Mouse (Mus musculus) adrenal gland, postnatal 36 days (tissue): ENCODE measurements around the gene Frmd4a. TPM values are rescaled to one million over a fixed set of nuclear protein-coding genes. Genes with fewer than 3 reads are reported as not detected.

Experiments
- DNase-seq, 2 experiments: peaks; one replicate each; pipeline ENCODE4 v3.0.0; 2021; ENCODE audit warnings: mixed read lengths in 1 of 2
- total RNA-seq, 2 experiments: library from RNA; stranded (reverse); gene quantifications; 2 replicates each; pipeline ENCODE4 v1.2.3; 2021

Frmd4a gene
- total RNA-seq, 2 experiments from 2014 or later = 11.1 to 18.8 TPM

- DNase-seq = peak; percentile 77 to 84
Measured at GRCm38 (mm10) chr2:4492485-4493481, 475.3 kb downstream of the Frmd4a start.

- DNase-seq = no peak
Measured at GRCm38 (mm10) chr2:4494478-4494877, 477.0 kb downstream of the Frmd4a start.

DNA sequence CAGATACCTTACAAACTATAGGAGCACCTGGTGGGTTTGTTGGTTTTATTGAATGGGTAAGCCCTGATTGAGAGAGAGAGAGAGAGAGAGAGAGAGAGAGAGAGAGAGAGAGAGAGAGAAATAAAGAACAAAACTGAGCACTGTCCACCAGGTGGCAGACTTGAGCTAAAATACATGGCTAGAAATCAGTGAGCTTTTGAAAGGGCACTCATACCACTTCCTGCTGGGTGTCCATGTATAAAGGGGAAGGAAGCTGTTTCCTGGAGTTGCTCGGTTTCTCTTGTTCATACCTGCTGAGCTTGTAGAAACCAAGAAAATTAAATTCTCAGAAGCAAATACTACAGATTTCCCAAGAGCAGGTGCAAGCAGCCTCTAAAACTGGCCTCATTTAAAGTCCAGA lies 481.7 kb downstream of the Frmd4a start:
- peak; percentile 64 to 79 for DNase-seq

DNA sequence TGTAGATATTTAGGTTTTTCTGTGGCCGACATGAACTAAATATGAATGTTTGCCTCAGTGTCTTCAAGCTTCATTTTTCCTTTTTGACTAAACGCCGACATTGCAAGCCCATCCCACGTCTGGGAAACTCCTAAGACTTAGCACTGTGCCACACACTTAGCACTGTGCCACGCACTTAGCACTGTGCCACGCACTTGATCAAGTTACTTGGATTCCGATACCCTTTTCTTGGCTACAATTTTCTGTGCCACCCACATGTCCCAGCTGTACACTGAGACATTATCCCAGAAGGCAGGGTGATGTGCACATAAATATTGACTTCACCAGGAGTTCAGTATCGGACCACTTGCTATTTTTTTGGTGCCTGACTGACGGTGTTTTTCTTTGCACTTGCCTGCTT lies 482.4 kb downstream of the Frmd4a start:
- no peak for DNase-seq

GRCm38 (mm10) chr2:4501257-4502027 lies 483.9 kb downstream of the Frmd4a start:
- DNase-seq = peak; percentile 31 to 55

DNA sequence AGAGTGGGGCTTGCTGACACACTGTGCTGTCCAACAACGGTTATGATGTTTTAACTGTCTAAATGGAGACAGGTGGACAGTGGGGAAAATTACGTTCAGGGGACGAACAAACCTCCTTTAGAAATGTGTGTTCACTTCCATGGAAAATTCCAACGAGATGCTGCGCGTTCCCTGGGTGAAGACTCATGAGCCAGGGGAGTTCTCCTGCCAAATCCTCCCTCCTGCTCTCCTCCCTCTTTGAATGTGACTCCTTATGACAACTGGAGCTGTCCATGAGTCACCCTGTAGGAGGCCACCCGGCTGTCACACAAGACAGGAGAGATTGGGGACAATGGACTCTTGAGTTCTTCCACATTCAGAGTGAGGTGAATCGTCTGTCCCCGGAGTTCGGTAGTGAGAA lies 486.9 kb downstream of the Frmd4a start:
- DNase-seq = peak; percentile 73 to 74

- DNase-seq = no peak
Measured at GRCm38 (mm10) chr2:4505695-4506094, 488.2 kb downstream of the Frmd4a start.

DNA sequence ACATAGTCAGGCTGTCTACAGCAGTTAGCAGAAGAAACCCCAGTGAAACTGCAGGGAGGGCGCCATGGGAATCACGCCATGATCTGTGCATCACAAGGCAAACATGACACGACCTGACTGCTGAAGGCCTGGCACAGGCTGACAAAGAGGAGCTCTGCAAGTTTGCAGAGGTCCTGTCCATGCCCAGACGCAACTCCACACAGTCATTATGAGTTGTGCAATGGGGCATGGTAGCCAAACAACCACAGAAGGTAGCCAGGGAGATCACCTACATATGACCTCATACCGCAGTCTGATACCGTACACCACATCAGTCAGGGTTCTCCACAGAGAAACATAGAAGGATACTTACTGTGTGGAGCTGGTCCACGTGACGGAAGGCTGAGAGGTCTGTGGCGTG lies 489.1 kb downstream of the Frmd4a start:
- DNase-seq = no peak

- no peak for DNase-seq
Measured at GRCm38 (mm10) chr2:4507887-4508615, 490.5 kb downstream of the Frmd4a start.

GRCm38 (mm10) chr2:4508959-4509615 lies 491.6 kb downstream of the Frmd4a start:
- no peak for DNase-seq

GRCm38 (mm10) chr2:4509739-4510138 lies 492.2 kb downstream of the Frmd4a start:
- no peak for DNase-seq

DNA sequence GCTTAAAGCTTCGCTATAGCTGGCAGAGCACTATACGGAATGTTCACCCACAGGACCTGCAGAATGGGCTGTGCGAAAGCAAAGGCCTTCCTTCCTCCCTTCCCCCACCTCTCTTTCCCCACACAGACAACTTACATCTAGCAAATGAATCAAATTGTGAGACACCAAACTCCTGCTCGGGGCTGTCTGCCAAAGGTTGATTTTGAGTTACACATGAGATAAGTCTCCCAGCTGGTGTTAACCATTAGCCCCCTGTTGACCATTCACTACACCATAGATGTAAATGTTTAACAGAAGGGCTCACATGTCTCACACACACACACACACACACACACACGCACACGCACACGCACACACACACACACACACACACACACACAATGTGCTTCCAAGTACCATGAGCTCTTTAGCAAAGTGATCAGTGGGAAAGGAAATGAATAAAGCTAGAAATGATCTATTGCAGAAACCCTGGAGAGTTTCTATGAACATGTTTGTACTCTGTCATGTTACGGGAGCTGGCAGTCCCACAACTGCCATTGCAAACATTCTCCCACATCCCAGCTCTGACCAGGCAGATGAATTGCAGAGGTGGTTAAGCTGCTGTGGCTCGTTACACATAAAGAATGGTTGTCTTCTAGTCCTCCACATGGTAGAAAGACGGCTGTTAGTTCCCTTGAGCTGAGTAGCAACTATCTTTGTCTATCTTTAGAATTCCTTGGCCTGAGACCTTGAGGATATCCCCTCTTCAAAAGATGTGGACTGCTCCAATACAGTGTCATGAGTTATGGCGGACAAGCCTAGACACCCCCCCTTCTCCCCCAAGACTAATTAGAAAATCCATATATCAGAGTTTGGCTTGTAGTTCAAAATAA lies 492.9 kb downstream of the Frmd4a start:
- peak in 1 of 2 experiments; percentile 18 for DNase-seq

- DNase-seq = no peak
Measured at GRCm38 (mm10) chr2:4511080-4511386, 493.5 kb downstream of the Frmd4a start.

GRCm38 (mm10) chr2:4512607-4513006 lies 495.1 kb downstream of the Frmd4a start:
- DNase-seq = no peak

GRCm38 (mm10) chr2:4515910-4516309 lies 498.4 kb downstream of the Frmd4a start:
- no peak for DNase-seq

DNA sequence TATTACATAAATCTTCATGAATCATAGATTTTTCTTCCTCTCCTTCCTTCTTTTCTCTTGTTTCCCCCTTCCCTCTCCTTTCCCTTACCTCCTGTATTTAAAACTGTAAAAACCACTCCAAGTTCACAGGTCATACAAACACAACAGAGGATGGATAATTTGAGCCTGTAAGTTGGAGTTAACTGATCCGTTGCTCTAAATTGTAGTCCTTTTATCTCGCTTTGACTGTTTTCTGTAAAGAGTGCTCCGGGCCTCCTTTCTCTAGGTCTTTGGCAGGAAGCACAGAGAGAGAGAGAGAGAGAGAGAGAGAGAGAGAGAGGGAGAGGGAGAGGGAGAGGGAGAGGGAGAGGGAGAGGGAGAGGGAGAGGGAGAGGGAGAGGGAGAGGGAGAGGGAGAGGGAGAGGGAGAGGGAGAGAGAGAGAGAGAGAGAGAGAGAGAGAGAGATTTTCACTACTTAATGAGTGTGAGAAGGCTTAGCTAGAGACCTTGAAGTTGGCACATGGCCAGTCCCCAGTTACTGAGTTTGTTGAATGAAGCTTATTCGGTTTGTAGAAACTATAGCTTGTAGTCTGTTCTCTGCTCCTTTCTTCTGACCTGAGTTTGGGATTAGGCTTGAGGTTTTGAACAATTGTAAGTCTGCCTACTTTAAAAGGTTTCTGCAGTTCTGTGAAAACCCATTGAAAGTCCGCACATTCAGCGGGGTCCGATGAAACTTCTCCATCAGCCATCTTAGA lies 499.5 kb downstream of the Frmd4a start:
- peak; percentile 61 to 63 for DNase-seq

DNA sequence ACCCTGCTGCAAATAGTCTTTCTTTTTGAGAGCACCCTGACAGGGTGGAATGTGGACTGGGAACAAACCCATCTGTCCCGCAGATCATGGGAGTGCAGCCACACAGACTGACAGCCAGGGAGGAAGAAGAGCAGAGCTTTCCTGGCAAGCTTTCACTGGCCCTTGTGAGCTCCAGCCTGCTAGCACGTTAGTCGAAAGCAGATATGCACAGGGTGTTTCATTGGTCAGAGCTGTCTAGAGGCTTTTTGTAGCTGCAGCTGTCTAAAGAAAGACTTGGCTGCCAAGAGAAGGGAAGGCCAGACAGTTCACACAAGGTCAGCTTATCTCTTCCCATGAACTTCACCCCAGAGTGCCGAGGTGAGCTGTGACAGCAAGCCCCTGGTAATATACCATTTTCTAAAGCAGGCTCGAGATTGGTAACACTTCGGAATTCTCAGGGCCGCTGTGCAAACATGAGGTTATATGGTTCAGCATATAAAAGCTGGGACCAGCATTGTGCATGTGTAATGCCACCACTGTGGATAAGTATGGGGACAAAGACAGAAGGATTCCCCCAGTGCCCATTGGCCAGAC lies 500.1 kb downstream of the Frmd4a start:
- peak; percentile 43 to 51 for DNase-seq

DNA sequence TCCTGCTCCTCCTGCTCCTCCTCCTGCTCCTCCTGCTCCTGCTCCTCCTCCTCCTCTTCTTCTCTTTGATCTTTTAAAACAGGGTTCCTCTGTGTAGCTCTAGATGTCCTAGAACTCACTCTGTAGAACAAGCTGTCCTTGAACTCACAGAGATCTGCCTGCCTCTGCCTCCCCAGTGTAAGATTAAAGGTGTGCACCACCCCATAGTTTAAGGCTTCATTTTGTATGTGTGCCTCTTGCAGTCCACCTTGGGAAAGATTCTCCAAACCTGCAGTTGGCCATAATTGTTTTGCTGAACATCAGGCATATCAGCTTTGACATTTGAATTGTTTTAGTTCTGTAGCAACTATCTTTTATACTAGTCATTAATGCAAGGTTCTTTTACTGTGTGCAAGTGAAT lies 501.0 kb downstream of the Frmd4a start:
- no peak for DNase-seq

- no peak for DNase-seq
Measured at GRCm38 (mm10) chr2:4522769-4523487, 505.4 kb downstream of the Frmd4a start.
